Mouse (Mus musculus) right cerebral cortex, adult 2 months (tissue): ENCODE data around the gene Paox.

ENCODE experiments used
- DNase-seq, 2 experiments: peaks; one replicate each; pipeline ENCODE4 v3.0.0; 2021 to 2022; ENCODE audit warnings: low spot score in 2 of 2

The Paox gene

GRCm38 (mm10) chr7:140170863-140171262 is 55.3 kb downstream of the Paox start:
- no peak for DNase-seq

GRCm38 (mm10) chr7:140172936-140173335 is 57.3 kb downstream of the Paox start, which contains the start of gene Olfr523:
Gene Olfr523, plus strand, starts transcription at chr7:140173217.
- no peak for DNase-seq

GRCm38 (mm10) chr7:140179176-140179575 is 63.6 kb downstream of the Paox start:
- DNase-seq = no peak

GRCm38 (mm10) chr7:140180692-140181091 is 65.1 kb downstream of the Paox start:
- DNase-seq = no peak

- no peak for DNase-seq
Observed at GRCm38 (mm10) chr7:140184206-140184605, 68.6 kb downstream of the Paox start.
